Mouse (Mus musculus) thymus, adult 2 months (tissue): ENCODE data around the gene Nup133. TPM values are rescaled to one million over a fixed set of nuclear protein-coding genes. Genes with fewer than 3 reads are reported as not detected.

Experiments
- DNase-seq: peaks from one replicate; pipeline ENCODE4 v3.0.0; 2021
- H3K27ac ChIP-seq: fragments of 200-500 bp; 2 replicates; pipeline ENCODE4 v1.5.1; 2012; ENCODE audit warnings: low read length, control low read depth; ENCODE audit not compliant: control insufficient read depth, insufficient read depth
- H3K27me3 ChIP-seq: fragments of 200-500 bp; 2 replicates; pipeline ENCODE4 v1.6.1; 2012; ENCODE audit warnings: mild to moderate bottlenecking, low read length, moderate library complexity, mixed read lengths; ENCODE audit not compliant: control insufficient read depth, insufficient read depth
- H3K36me3 ChIP-seq: fragments of 200-500 bp; 2 replicates; pipeline ENCODE4 v1.6.1; 2012; ENCODE audit warnings: mild to moderate bottlenecking, low read length, moderate library complexity; ENCODE audit not compliant: control insufficient read depth, insufficient read depth
- H3K4me1 ChIP-seq: fragments of 200-500 bp; replicated peaks from 2 replicates; pipeline ENCODE4 v1.6.1; 2012; ENCODE audit warnings: low read length; ENCODE audit not compliant: control insufficient read depth, insufficient read depth
- H3K4me3 ChIP-seq: fragments of 200-500 bp; 2 replicates; pipeline ENCODE4 v1.5.1; 2012; ENCODE audit warnings: mild to moderate bottlenecking, low read length, control low read depth, moderate library complexity; ENCODE audit not compliant: control insufficient read depth, insufficient read depth
- CTCF ChIP-seq: fragments of 200-500 bp; IDR thresholded peaks from 2 replicates; pipeline ENCODE4 v1.5.1; 2012; ENCODE audit warnings: mild to moderate bottlenecking, control low read depth, low read length, moderate library complexity, borderline replicate concordance; ENCODE audit not compliant: control insufficient read depth, poor library complexity, insufficient read depth; ENCODE audit errors: extremely low read depth
- POLR2A ChIP-seq: fragments of 200-500 bp; IDR thresholded peaks from 2 replicates; pipeline ENCODE4 v1.6.1; 2012; ENCODE audit warnings: mild to moderate bottlenecking, low read length, control low read depth, moderate library complexity; ENCODE audit not compliant: control insufficient read depth, poor library complexity, insufficient read depth; ENCODE audit errors: extremely low read depth
- WGBS: fragments of 180-500 bp; shearing (Covaris S2); methylation state at CpG from one replicate; pipeline ENCODE4 v1.1.7; 2018; 5-methylcytosine and 5-hydroxymethylcytosine counted together
- polyA plus RNA-seq: library from polyadenylated mRNA; depleted of rRNA; stranded (reverse); fragments of >200 nt; gene quantifications from 2 replicates; pipeline ENCODE4 v1.2.3, GENCODE M21; 2012; rRNA removed

The Nup133 gene
- polyA plus RNA-seq, 1 experiment = 15.9 TPM

GRCm38 (mm10) chr8:123849352-123849751, 99.7 kb downstream of the Nup133 start:
- no peak overlapping the region for H3K4me3 ChIP-seq
- WGBS = 95% methylated on average over 4 of the region's 4 CpGs
- no peak for TF ChIP-seq CTCF
- TF ChIP-seq POLR2A = no peak
- no peak for DNase-seq
- peaks cover 4% of the 10 kb centered on the region for H3K4me1 ChIP-seq
- H3K36me3 ChIP-seq = no peaks in the 10 kb centered on the region
- no peaks in the 10 kb centered on the region for H3K27me3 ChIP-seq
- H3K27ac ChIP-seq = no peak overlapping the region

DNA sequence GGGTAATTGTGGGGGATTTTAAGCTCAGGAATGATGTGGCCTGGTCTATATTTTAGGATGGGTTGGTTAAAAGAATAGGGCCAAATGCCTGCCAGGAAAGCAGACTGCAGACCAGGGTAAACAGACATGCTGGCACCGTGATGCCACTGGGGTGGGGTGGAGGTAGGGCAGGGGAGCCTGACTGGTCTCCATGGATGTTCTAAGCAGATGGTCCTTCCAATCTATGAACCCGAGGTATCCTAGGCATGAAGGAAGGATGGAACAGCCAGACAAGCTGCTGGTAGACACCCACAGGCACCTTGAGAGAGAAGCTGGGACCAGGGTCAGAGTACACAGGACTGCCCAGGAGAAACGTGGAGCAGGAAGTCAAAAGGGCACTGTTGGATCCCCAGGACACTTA, 101.5 kb downstream of the Nup133 start:
- TF ChIP-seq CTCF = no peak
- no peak for TF ChIP-seq POLR2A
- Histone ChIP-seq H3K27ac (no peak overlapping the region), H3K4me1 (peaks cover 4% of the 10 kb centered on the region), H3K4me3 (no peak overlapping the region), H3K36me3 (no peaks in the 10 kb centered on the region), H3K27me3 (no peaks in the 10 kb centered on the region)
- WGBS = 91% methylated on average over 3 of the region's 3 CpGs
- no peak for DNase-seq

Other genes starting within 250 kb of the Nup133 start
- 4.4 and 5.1 TPM in 2 replicates for gene Rab4a, start 143.3 kb downstream of the Nup133 start, polyA plus RNA-seq
- gene Ccsap, start 89.1 kb downstream of the Nup133 start, polyA plus RNA-seq = 7.3 and 9.6 TPM in 2 replicates
- 0.97 and 13.3 TPM in 2 replicates for gene Acta1, start 54.5 kb downstream of the Nup133 start, polyA plus RNA-seq
- gene Abcb10, start 33.9 kb upstream of the Nup133 start, polyA plus RNA-seq = 5.4 and 5.5 TPM in 2 replicates
- 96.5 and 106 TPM in 2 replicates for gene Taf5l, start 72.1 kb upstream of the Nup133 start, polyA plus RNA-seq
- gene Urb2, start 72.2 kb upstream of the Nup133 start, polyA plus RNA-seq = 16.2 and 20.0 TPM in 2 replicates